Mouse (Mus musculus): ENCODE measurements around the gene Abcd2.

Abcd2 gene

DNA sequence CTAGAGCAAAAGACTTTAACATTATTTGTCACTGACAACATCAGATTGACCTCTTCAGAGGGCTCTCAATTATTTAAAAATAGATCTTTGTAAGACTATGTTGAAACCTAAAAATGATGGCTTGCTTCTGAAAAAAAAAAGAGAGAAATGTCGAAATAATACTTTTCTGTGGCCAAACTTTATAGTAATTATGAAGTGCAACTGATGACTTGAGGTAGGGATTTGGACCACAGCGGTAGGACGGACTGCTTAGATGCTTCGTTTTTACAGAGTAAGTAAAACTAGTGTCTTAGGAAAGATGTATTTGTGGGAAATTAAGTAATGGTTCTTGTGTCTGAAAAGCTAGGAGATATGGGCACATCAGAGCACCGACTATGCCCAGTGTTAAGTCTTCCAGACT lies 30.4 kb downstream of the Abcd2 start:
- CTCF ChIA-PET, result no interaction called here

DNA sequence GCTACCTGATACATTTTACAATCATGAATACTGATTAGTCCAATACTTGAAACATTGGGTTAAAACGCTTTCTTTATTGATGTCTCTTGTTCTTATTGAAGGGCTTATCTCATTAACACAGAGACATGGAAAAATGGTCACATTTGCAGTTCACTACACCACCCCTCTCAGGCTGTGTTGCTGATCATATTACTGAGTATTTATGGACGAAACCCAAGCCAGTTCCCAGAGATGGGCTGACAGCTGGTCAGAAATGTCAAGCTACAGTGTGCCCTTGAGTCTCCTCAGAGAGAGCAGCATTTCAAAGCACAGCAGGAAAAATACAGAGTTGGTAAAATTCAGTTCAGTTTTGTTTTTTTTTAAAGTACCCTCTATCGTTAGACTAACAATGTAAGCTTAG lies 38.3 kb downstream of the Abcd2 start:
- CTCF ChIA-PET, result no interaction called here

DNA sequence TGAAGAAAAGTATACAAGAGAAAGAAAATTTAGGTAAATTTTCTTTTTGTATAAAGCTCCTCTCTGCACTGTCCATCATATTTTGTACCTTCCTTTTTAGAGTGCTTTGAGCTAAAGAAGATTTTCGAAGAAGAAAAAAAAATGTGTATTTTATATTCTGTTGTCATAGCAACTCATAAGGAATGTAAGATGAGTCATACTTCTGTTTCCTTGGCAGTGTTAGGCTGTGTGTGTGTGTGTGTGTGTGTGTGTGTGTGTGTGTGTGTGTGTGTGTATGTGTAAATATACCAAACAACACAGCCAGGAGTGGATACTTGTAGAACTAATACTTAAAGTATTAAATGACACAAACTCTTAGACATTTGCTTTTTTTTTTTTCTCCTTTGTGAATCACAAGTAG lies 39.0 kb downstream of the Abcd2 start:
- CTCF ChIA-PET, result no interaction called here

DNA sequence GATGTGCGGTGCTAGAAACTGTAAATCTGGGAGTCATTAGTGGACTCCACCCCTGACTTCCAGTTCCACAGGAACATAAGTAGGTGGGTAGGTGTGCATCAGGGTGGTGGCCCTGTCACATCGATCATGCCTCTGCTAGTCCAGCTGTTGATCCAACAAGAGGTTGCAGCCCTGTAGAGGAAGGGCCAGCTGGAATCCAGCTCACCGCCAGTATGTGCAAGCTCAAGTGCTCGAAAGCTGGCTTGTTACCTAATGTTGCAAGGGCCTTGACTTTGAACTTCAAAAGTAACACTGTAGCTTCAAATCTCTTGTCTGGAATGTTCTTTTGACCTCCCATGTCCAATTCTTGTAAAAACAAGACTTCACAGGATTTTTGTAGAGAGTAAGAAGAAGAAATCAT lies 67.0 kb downstream of the Abcd2 start:
- CTCF ChIA-PET, result no interaction called here

DNA sequence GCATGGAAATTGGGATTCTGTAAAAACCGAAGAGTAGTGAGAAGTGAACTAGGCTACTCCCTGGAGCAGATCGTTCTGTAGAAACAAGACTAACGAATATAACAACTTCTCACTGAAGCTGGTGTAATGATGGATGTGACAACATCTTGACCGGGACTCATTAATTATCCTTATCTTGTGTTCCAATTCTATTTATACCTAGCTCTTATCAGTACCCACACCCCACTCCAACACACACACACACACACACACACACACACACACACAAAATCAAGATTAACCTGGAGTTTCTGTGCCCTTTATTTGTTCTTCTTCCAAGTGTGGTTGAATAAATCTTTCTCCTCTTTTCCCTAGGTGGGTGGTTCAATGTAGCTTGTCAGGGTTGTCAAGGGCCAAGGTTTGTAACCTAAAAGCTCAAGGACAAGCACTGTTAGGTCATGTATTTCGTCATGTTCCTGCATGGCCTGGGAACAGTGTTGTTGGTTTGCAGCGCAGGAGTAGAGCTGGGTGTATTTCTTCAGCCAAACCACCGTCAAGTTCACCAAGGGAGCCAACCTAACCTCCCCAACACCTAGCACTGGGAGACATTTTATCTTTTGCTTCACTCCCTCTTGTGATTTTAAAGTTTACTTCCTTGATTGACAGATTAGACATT lies 78.9 kb downstream of the Abcd2 start:
- CTCF ChIA-PET, result no interaction called here

DNA sequence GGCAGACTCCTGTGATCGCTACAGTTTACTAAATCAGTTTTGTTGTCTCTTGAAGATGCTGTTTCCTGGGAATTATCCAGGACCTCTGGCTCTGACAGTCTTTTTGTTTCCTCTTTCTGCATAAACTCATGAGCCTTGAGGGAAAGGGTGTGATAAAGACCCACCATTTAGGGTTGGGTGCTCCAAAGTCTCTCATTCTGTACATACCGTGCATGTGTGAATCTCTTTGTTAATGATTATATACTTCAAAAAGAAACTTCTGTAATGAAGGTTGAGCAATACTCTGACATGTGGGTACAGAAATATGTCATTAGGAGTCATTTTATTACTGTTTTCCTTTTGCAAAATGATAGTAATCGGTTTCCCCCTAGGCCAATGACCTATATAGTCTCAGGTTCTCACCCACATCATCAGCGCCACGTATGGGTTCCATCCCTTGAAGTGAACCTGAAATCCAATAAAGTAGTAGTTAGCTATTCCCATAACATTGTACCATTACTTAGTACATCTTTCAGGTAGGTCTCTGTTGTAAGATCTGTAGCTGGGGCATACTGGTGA lies 83.4 kb downstream of the Abcd2 start:
- CTCF ChIA-PET, result no interaction called here

DNA sequence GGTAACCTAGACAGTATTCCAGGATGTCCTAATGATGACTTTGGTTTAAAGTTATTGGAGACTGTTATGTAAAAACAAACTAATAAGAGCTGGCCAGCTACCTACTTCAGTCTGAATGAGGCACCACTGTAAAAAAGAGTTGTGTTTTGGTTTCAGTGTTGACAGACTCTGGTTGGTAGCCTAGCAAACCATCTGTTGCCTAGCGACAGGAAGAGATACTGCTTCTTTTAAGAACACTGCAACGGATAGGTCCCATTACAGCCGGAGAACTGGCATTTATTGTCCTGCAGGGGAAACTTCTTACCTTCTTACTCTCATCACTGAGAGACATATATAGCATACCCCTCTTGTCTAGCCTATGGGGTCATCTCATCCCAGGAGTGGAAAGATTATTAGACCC lies 86.7 kb downstream of the Abcd2 start:
- CTCF ChIA-PET, result no interaction called here

DNA sequence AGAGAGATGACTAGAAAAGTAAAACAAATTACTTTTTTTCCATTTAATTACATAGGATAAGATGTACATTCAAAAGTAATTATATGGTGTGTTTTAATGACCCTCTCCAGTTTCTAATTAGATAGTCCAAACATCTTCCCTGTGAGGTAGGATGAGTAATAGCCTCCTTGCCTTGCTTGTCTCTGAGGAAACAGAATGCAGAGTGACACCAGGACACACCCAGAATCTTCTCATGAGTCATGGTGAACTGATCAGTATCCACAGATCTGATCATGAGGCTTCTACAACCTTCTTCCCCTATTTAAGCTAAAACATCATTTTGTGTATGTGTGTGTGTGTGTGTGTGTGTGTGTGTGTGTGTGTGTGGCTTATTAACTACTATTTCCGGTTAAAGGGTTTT lies 87.3 kb downstream of the Abcd2 start:
- CTCF ChIA-PET, result no interaction called here

DNA sequence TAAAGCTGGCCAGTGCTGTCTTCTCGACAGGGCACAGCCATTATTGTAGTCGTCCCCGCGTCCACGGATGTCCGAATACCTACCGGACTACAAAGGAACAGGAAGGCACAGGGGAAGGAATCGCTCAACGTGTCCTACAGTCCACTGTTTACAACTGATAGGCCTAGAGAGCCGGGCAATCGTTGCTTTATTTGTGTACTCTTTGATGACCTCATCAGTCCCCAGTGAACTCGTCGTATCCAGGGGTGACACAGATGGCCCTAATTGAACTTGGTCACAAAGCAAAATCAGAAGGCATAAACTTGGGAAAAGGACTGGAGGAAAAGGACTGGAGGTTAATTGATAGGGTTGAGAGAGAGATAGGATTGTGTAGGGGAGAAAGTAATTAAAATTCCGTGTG lies 87.8 kb downstream of the Abcd2 start:
- CTCF ChIA-PET, result no interaction called here

DNA sequence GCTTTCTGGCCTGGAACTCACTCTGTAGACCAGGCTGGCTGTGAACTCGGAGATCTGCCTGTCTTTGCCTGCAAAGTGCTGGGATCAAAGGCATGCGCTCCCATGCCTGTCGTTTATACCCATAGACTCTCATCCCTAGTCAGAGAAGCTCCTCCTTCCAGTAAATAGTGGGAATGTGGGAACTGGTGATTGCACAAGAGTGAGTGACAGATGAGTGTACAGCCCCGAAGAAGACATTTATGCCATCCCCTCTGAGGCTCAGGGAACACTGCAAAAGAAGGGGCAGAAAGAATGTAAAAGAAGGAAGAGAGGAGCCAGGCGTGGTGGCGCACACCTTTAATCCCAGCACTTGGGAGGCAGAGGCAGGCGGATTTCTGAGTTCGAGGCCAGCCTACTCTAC lies 88.3 kb downstream of the Abcd2 start:
- CTCF ChIA-PET, result no interaction called here

DNA sequence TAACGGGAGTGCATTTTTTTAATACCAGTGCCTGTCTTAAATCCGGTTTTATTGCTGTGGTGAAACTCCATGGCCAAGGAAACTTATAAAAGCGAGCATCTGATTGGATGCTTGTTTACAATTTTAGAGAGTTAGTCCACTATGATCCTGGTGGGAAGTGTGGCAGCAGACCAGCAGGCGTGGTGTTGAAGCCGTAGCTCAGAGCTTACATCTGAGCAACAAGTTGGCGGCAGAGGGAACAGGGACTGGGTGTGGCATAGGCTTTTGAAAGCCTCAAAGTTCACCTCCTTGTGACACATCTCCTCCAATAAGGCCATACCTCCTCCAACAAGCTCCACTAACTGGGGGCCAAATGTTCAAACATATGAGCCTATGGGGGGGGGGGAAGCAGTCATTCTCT lies 95.0 kb downstream of the Abcd2 start:
- CTCF ChIA-PET, result no interaction called here

All from spleen, embryonic (tissue).